Mouse (Mus musculus): Measurements from ENCODE around the gene Hs6st3. TPM values are rescaled to one million over a fixed set of nuclear protein-coding genes. Genes with fewer than 3 reads are reported as not detected.

Gene Hs6st3
- total RNA-seq, 1 experiment from 2014 or later: 2.2 TPM

GRCm38 (mm10) chr14:119918281-119919034 lies 780.3 kb downstream of the Hs6st3 start:
- DNase-seq: no peak

GRCm38 (mm10) chr14:119919177-119919576 lies 781.0 kb downstream of the Hs6st3 start:
- no peak for DNase-seq

Other genes with a start within 250 kb of the Hs6st3 start
- gene Dzip1, start 212.9 kb upstream of the Hs6st3 start, total RNA-seq (2021): 16.0 and 22.7 TPM in 2 replicates
- 58.1 and 60.6 TPM in 2 replicates for gene Dnajc3, start 200.4 kb upstream of the Hs6st3 start, total RNA-seq (2021)
- 12.1 and 15.4 TPM in 2 replicates for gene Uggt2, start 38.9 kb upstream of the Hs6st3 start, total RNA-seq (2021)